In the genomic region with DNA sequence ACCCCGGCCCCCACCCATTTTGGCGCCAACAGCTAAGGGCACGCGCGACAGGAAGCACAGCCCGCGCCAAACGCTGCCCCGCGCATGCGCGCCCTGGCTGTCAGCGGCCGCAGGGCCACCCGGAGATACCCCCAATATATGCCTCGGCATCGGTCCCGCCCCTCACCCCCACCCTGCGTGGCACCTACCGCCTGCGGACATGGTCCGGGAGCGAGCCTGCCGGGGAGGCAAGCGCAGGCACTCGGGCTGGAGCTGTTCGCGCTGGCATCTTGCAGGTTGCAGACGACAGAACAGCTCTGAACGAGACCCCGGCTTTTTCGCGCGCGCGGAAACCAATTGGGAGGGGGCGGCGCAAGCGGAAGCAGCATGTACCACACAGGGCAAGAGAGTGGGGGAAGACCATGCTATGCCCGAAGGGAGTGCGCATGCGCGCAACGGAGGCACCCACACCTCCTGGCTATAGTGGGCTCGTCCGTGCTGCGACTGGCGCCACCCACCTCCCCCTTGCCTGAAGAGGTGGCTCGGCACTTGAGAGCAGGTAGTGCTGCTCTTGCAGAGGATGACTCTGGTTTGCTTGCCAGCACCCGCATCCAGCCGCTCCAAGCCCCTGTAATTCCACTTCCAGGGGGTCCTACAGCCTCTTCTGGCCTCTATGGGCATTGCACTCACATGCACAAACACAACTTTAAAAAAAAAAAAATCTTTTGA, we compare ENCODE assay signal across 8 mouse cellular contexts. TPM values are rescaled to one million over a fixed set of nuclear protein-coding genes. Genes with fewer than 3 reads are reported as not detected.
DNase-seq lines count a peak whose midpoint lies in the region; ATAC-seq and TF ChIP-seq lines count a peak whose summit lies in the region.

No protein-coding gene starts in this region.

- peak overlapping the region; percentile 69 for H3K9ac ChIP-seq in hindbrain, postnatal 0 days (replicated peaks; ENCODE audit: low read length)

- peak; percentile 58 for TF ChIP-seq CTCF in hindbrain, postnatal 0 days (IDR thresholded peaks at IDR 0.05; ENCODE audit: low read depth)
- TF ChIP-seq CTCF in left cerebral cortex, adult 2 months (IDR thresholded peaks at IDR 0.05), result peak; percentile 50

- intact Hi-C loops in left cerebral cortex, adult 2 months (cut with DNase I), result loop anchor here (1.0 to 2.0 kb wide), 2 partner anchors 50 to 78 kb away; a partner anchor contains a TSS

- peaks cover 8% of the 10 kb centered on the region; the same call in 1 of the 2 replicates for H3K4me1 ChIP-seq in hindbrain, postnatal 0 days (ENCODE audit: insufficient read depth, low read length)

- peak overlapping the region; percentile 77 for H3K4me3 ChIP-seq in hindbrain, postnatal 0 days (ENCODE audit: low read length)
- H3K4me3 ChIP-seq in left cerebral cortex, adult 2 months, result peak overlapping the region; percentile 89

- DNase-seq in WW6 (ENCODE audit: low read depth, low spot score), result peak; percentile 91
- peak; percentile 92 to 96 for DNase-seq in cerebellum, postnatal 4 days (ENCODE audit: low spot score in 2 of 2)
- DNase-seq in gastrocnemius, adult 18-20 months (ENCODE audit: low spot score), result peak; percentile 90
- peak; percentile 99 for DNase-seq in hindbrain, postnatal 0 days (ENCODE audit: low spot score)
- peak; percentile 96 to 97 for DNase-seq in left cerebral cortex, adult 2 months (ENCODE audit: extremely low spot score in 1 of 2, low spot score in 2 of 2)
- DNase-seq in right cerebral cortex, adult 2 months (ENCODE audit: low spot score in 2 of 2), result peak; percentile 96 to 97
- peak; percentile 95 for DNase-seq in urinary bladder, postnatal 14 days (ENCODE audit: low spot score)

- under 1% methylated on average over 51 of the region's 51 CpGs for WGBS in hindbrain, postnatal 0 days

- H3K27me3 ChIP-seq in hindbrain, postnatal 0 days (ENCODE audit: insufficient read depth, low read length), result no peaks in the 10 kb centered on the region

- H3K27ac ChIP-seq in hindbrain, postnatal 0 days, result peak overlapping the region; percentile 89
- H3K27ac ChIP-seq in left cerebral cortex, adult 2 months, result peak overlapping the region; percentile 85

- H3K9me3 ChIP-seq in hindbrain, postnatal 0 days (ENCODE audit: low read length), result no peaks in the 10 kb centered on the region

- peak overlapping the region; percentile 82 for H3K4me2 ChIP-seq in hindbrain, postnatal 0 days (ENCODE audit: low read depth, low read length)

- H3K36me3 ChIP-seq in hindbrain, postnatal 0 days (ENCODE audit: insufficient read depth, low read length), result no peaks in the 10 kb centered on the region

- ATAC-seq in hindbrain, postnatal 0 days, result peak; percentile 97
- peak; percentile 97 for ATAC-seq in megakaryocyte, adult 5-6 weeks (ENCODE audit: poor library complexity, severe bottlenecking)

RNA-seq across cellular contexts. Expression of a gene that starts 7.0 kb away (rescaled TPM):
- 1 to 10 TPM; 6.0 to 6.7 TPM for total RNA-seq in gastrocnemius, adult 18-20 months (2021)
- total RNA-seq in hindbrain, postnatal 0 days (2014; rRNA removed), result 78.2 and 86.5 TPM in 2 replicates
- 36.1 and 36.2 TPM in 2 replicates for polyA plus RNA-seq in hindbrain, postnatal 0 days (2015; fragmentation: Nextera tagmentation; extraction: Ambion mirVana)
- total RNA-seq in left cerebral cortex, adult 2 months (2021), result 10 to 100 TPM; 44.5 to 44.6 TPM
- total RNA-seq in megakaryocyte, adult 5-6 weeks (2015), result 85.4 and 89.6 TPM in 2 replicates
- 165 and 171 TPM in 2 replicates for total RNA-seq in megakaryocyte, adult 5-6 weeks (2017)

RNA-seq across cellular contexts. Expression of a gene that starts 23.9 kb away (rescaled TPM):
- total RNA-seq in gastrocnemius, adult 18-20 months (2021), result 1 to 10 TPM in 1 of 2 experiments, under 1 TPM in 1; 0.68 to 1.9 TPM
- total RNA-seq in hindbrain, postnatal 0 days (2014; rRNA removed), result 3.4 and 6.0 TPM in 2 replicates
- polyA plus RNA-seq in hindbrain, postnatal 0 days (2015; fragmentation: Nextera tagmentation; extraction: Ambion mirVana), result 6.9 and 8.5 TPM in 2 replicates
- 1 to 10 TPM; 3.2 to 4.4 TPM for total RNA-seq in left cerebral cortex, adult 2 months (2021)
- 7.5 and 8.9 TPM in 2 replicates for total RNA-seq in megakaryocyte, adult 5-6 weeks (2015)
- total RNA-seq in megakaryocyte, adult 5-6 weeks (2017), result 2.8 and 3.0 TPM in 2 replicates

RNA-seq across cellular contexts. Expression of a gene that starts 49.9 kb away (rescaled TPM):
- total RNA-seq in gastrocnemius, adult 18-20 months (2021), result 10 to 100 TPM; 57.9 to 58.8 TPM
- 104 and 107 TPM in 2 replicates for total RNA-seq in hindbrain, postnatal 0 days (2014; rRNA removed)
- polyA plus RNA-seq in hindbrain, postnatal 0 days (2015; fragmentation: Nextera tagmentation; extraction: Ambion mirVana), result 117 and 124 TPM in 2 replicates
- 10 to 100 TPM; 59.2 to 64.2 TPM for total RNA-seq in left cerebral cortex, adult 2 months (2021)
- total RNA-seq in megakaryocyte, adult 5-6 weeks (2015), result 47.3 and 63.6 TPM in 2 replicates
- total RNA-seq in megakaryocyte, adult 5-6 weeks (2017), result 44.5 and 50.3 TPM in 2 replicates

RNA-seq across cellular contexts. Expression of a gene that starts 54.3 kb away (rescaled TPM):
- total RNA-seq in gastrocnemius, adult 18-20 months (2021), result 100 to 1,000 TPM in 1 of 2 experiments, 10 to 100 TPM in 1; 98.6 to 100 TPM
- 76.1 and 79.5 TPM in 2 replicates for total RNA-seq in hindbrain, postnatal 0 days (2014; rRNA removed)
- 225 and 236 TPM in 2 replicates for polyA plus RNA-seq in hindbrain, postnatal 0 days (2015; fragmentation: Nextera tagmentation; extraction: Ambion mirVana)
- total RNA-seq in left cerebral cortex, adult 2 months (2021), result 100 to 1,000 TPM; 118 to 122 TPM
- total RNA-seq in megakaryocyte, adult 5-6 weeks (2015), result 88.4 and 102 TPM in 2 replicates
- total RNA-seq in megakaryocyte, adult 5-6 weeks (2017), result 79.0 and 80.6 TPM in 2 replicates

Comparison
In these comparisons a context has a peak if more than half of its experiments do, and no peak if none do; other contexts are left out.
1. Peak in every context shown above with its lines: DNase-seq, ATAC-seq, H3K4me3 ChIP-seq and H3K27ac ChIP-seq.
2. RNA of a gene that starts 7.0 kb away (total RNA-seq): 85.4 to 171 TPM in megakaryocyte, adult 5-6 weeks, 78.2 to 86.5 TPM in hindbrain, postnatal 0 days and 44.5 to 44.6 TPM in left cerebral cortex, adult 2 months; 6.0 to 6.7 TPM in gastrocnemius, adult 18-20 months; every median in the first group is over 4 times any median in the second.